Mouse (Mus musculus) CD4-positive helper T cell, adult 2 months (primary cell): ENCODE results near the gene Tnfrsf1a.
A peak's percentile ranks its signal among the peaks of the same experiment; 100 is the strongest.

ENCODE experiments used
- DNase-seq: peaks from one replicate; pipeline ENCODE4 v3.0.0-alpha.2; 2012; ENCODE audit warnings: low read depth, missing footprints, low spot score

The Tnfrsf1a gene

DNA sequence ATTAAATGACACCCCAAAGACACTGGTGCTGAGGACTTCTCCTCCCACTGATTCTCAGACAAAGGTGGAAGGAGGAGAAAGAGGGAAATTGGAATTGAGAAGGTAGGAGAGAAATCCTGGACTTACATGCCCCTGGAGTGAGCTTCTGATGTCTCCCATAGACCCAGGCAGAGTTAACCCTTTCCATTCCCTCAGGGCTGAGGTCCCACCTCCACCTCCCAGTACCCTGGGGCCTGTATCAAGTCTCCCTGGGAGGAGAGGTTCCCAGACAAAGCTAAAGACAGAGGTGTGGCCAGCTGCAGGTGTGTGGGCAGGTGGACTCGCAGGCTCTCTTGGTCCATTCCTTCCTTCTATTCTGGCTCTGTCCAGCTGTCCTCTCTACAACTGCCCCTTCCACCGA lies 32.9 kb downstream of the Tnfrsf1a start:
- DNase-seq, result no peak

GRCm38 (mm10) chr6:125385066-125385974 lies 36.2 kb downstream of the Tnfrsf1a start:
- DNase-seq, result peak; percentile 28

DNA sequence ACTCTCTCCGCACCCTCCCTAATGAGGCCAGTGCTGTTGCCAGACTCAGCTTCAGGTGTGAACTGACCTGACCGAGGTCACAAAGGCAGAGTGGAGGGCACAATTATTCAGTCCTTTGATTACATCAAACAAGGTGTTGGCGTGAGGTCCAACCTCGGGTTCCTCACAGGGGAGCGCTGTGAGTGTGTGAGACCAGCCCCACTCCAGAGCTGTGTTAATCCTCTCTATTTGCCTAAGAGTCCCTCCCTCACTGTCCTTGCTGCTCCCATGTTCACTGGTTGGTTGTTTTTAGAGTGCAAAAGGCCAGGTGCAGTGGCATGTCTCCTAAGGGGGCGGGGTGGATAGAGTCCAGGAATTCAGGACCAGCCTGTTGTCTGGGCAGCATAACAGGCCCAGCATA lies 36.9 kb downstream of the Tnfrsf1a start:
- no peak for DNase-seq

DNA sequence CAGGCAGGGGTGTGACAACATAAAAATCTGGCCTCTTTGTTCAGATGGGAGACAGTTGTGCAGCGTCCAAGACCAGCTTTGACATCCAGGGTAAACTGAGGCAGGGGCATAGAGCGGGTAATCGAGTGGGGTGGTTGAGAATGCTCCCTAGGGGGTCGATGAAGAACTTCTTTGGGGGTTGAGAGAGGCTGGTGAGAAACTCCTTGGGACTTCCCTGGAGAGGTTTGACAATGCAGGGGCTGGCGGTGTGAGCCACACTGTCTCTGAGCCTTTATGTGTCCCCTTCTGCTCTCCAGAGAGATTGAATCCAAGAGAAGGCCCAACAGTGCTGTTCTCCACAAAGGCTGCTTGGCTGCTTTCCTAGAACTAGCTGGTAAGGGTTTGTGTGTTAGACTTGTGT lies 40.7 kb downstream of the Tnfrsf1a start:
- DNase-seq, result no peak

- DNase-seq, result no peak
Measured at GRCm38 (mm10) chr6:125405461-125406382, 56.6 kb downstream of the Tnfrsf1a start.

GRCm38 (mm10) chr6:125407224-125407623 lies 58.1 kb downstream of the Tnfrsf1a start:
- no peak for DNase-seq

DNA sequence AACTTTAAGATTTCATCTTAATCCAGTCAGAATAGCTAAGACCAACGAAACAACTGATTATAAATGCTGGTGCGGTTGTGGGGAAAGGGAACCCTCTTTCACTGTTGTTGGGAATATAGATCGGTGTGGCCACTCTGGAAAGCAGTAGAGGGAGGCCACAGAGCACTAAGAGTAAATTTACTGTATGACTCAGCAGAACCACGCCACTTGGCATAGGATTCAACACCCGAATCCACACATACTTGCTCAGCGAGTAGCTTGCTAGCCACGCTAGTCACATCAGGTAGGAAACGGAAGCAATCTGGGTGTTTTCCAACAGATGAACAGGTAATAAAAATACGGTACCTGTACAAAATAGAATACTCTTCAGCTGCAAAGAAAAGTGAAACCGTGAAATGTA lies 58.5 kb downstream of the Tnfrsf1a start:
- no peak for DNase-seq

DNA sequence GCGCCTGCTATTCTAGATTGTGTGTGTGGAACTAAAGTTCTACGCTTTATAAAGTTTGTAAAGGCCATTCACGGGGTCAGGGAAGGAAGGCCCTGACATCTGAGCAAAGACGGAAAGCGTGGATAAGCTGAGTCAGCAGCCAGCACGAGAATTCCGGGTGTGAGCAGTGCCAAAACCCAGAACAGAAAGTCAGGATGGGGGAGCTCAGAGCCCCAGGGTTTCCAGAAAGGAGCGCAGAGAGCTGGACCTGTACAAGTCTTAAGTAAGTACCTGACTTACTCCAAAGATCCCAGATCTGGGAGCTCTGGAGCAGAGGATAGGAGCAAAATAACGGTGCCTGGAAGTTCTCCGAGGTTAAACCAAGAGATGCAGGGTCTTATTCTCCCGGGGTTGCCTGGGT lies 61.4 kb downstream of the Tnfrsf1a start:
- DNase-seq, result no peak

GRCm38 (mm10) chr6:125410995-125411547 lies 61.9 kb downstream of the Tnfrsf1a start:
- no peak for DNase-seq

GRCm38 (mm10) chr6:125411661-125412060 lies 62.5 kb downstream of the Tnfrsf1a start:
- DNase-seq, result no peak
